Mouse (Mus musculus) kidney, postnatal 25 days (tissue): ENCODE data around the gene Mov10l1.

ENCODE experiments used
- DNase-seq, 2 experiments: peaks; one replicate each; pipeline ENCODE4 v3.0.0; 2021; ENCODE audit warnings: mixed read lengths in 2 of 2

Mov10l1 gene

DNA sequence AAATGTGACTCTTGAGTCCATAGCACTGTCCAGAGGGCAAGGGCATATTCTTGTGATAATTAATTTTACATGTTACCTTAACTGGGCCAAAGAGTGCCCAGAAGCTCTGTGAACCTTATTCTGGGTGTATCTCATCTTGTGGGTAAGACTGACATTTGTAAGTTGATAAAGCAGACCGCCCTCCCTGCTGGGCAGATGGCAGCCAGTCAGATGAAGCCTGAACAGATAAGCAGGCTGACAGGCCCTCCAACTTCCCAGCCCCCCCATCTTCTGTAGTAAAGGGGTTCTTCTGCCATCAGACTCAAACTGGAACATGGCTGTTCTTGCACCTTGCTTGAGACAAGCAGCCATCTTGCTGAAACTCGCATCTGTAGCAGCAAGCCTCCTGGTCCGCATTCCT is 34.0 kb downstream of the Mov10l1 start:
- no peak for DNase-seq

- DNase-seq: no peak
Observed at GRCm38 (mm10) chr15:89020085-89020484, 37.4 kb downstream of the Mov10l1 start.

DNA sequence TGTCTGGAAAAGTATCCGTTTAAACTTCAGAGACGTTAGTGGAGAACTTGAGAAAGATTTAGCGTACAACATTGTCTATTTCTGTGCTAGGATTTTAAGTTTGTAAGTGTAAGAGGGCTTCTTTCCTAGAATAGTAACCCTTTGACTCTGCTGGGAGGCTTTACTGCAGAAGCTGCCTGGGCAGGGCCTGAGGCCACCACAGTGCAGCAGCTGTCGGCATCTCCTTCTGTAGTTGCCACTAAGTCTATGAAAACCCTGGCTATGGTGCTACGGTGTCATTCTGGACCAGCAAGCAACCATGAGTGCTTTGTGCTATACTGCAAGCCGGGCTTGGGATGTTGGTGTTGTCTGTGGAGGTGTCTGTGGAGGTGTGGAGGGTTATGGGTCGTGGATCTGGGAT is 37.8 kb downstream of the Mov10l1 start:
- no peak for DNase-seq

DNA sequence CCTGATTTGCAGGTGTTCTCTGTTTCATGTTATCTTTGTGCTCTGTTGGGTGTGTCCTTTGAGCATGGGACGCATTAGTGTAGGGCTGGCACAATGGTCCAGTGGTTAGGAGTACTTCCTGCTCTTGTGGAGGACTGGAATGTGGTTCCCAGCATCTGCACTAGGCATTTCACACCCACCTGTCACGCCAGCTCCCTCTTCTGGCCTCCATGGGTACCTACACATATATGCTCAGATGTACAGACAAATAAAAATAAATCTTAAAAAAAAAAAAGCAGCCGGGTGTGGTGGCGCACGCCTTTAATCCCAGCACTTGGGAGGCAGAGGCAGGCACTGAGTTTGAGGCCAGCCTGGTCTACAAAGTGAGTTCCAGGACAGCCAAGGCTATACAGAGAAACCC is 61.7 kb downstream of the Mov10l1 start:
- peak in 1 of 2 experiments; percentile 15 for DNase-seq

GRCm38 (mm10) chr15:89046356-89046755 is 63.6 kb downstream of the Mov10l1 start:
- DNase-seq: no peak

DNA sequence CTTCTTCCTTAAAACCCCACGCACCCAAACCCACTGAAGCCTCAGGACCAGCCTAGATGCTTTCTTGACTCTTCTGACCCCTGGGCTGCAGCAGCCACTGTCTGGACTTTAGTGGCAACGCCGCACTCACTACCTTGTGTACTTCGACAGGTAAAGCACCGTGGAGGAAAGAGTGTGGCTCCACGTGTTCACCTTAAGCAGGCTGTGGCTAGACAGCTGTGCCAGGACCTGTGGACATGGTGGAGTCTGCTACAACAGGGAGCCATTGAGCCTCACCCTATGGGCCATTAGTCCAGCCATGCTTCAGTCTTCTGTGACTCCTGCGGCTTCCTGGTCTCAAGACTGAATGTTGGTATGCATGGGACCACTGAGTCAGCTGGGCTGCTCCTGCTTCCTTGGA is 72.0 kb downstream of the Mov10l1 start:
- DNase-seq: peak in 1 of 2 experiments; percentile 32

DNA sequence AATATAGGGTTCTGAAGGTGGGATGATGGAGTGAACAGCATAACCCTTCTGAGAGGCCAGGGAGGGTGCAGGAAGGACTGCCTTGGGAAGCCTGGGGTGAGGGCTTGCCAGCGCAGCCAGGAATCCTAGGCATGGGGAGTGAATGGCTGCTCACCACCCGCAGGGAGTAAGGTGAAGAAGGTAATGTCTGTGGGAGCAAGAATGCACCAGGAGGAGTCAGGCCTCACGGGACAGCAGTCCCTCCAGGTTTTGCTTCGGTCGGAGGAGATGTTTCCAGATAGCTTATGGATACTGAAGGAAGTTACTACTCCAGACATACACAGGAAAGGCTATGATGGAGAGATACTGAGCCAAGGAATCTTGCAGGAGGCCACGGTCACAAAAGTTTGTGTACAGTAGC is 76.0 kb downstream of the Mov10l1 start:
- DNase-seq: peak in 1 of 2 experiments; percentile 10

GRCm38 (mm10) chr15:89059161-89059931 is 76.6 kb downstream of the Mov10l1 start, which contains the start of gene Panx2:
Gene Panx2, plus strand, starts transcription at chr15:89059734.
- peak in 1 of 2 experiments; percentile 38 for DNase-seq

GRCm38 (mm10) chr15:89060032-89060681 is 77.4 kb downstream of the Mov10l1 start:
- peak in 1 of 2 experiments; percentile 45 for DNase-seq

DNA sequence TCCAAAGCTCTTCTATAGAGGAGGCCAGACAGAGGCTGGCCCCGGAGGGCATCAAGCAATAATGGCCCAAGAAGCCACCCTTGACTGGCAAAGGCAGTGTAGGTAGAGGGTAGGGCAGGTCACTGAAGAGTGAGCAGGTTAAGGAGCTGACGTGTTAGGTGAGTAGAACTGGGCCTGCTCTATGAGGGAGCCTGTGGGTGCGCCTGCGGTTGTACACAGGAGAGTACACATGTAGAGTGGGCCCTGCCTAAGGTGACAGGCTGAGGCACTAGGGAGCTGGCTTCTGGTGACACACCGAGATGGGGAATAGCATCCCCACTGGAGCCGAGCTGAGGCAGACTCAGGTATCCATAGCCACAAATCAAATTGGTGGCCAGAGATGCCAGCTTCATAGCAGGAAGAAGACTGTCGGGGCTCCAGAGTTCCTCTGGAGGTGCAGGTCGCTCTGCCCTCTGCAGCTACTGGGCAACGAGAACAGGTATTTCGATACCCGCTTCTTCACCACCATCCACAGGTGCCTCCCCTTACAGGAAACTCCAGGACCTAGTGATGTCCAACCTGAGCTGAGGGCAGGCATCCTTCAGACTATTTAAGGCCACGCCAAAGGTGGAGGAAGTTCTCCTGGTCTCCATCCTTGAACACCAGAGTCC is 78.2 kb downstream of the Mov10l1 start:
- DNase-seq: peak in 1 of 2 experiments; percentile 17

- DNase-seq: peak in 1 of 2 experiments; percentile 24
Observed at GRCm38 (mm10) chr15:89061761-89062517, 79.2 kb downstream of the Mov10l1 start.

- DNase-seq: peak in 1 of 2 experiments; percentile 15
Observed at GRCm38 (mm10) chr15:89062518-89062910, 79.8 kb downstream of the Mov10l1 start.

DNA sequence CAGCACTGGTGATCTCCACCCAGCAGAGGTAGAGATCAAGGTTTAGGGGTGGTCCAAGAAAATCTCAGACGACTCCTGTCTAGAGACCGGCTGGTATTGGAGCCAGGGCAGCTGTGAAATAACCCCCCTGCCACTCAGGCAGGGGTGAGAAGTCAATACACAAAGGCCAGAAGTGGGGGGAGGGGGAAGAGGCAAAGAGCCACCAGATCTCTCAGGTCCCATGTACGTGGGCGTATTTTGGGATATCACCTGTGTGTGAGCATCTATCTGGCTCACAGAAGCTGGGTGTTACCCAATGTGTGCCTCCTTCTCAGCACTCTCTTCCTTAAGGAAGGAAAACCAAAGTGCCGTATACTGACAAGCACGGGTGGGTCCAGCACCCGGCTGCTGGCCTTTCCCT is 80.3 kb downstream of the Mov10l1 start:
- peak in 1 of 2 experiments; percentile 21 for DNase-seq

GRCm38 (mm10) chr15:89063536-89063935 is 80.8 kb downstream of the Mov10l1 start:
- DNase-seq: peak in 1 of 2 experiments; percentile 25

DNA sequence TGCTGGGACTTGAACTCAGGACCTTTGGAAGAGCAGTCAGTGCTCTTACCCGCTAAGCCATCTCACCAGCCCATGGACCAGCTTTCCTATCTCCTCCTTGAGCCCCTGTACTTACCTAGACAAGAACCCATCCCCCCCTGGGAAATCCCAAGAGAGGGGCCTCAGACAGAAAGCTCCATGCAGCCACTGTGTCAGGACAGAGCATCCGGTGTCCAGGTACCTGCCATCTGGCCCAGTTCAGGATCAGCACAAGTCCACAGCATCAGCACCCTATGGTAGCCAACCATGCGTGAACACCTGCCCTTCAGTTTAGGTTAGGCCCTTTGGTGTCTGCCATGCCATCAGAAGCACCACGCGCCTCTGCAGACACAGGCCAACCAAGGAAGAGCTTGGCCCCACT is 82.2 kb downstream of the Mov10l1 start:
- peak in 1 of 2 experiments; percentile 28 for DNase-seq

DNA sequence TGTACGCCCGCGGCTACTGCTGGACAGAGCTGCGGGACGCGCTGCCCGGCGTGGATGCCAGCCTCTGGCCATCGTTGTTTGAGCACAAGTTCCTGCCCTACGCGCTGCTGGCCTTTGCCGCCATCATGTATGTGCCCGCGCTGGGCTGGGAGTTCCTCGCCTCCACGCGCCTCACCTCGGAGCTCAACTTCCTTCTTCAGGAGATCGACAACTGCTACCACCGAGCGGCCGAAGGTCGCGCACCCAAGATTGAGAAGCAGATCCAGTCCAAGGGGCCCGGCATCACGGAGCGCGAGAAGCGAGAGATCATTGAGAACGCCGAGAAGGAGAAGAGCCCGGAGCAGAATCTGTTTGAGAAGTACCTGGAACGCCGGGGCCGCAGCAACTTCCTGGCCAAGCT is 84.9 kb downstream of the Mov10l1 start:
- DNase-seq: peak in 1 of 2 experiments; percentile 37

DNA sequence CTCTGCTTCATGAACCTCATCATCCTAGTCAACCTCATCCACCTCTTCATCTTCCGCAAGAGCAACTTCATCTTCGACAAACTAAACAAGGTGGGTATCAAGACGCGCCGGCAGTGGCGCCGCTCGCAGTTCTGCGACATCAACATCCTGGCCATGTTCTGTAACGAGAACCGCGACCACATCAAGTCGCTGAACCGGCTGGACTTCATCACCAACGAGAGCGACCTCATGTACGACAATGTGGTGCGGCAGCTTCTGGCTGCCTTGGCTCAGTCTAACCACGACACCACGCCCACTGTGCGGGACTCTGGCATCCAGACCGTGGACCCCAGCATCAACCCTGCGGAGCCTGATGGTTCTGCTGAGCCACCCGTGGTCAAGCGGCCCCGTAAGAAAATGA is 85.5 kb downstream of the Mov10l1 start:
- DNase-seq: no peak

- no peak for DNase-seq
Observed at GRCm38 (mm10) chr15:89069336-89069840, 86.7 kb downstream of the Mov10l1 start.

DNA sequence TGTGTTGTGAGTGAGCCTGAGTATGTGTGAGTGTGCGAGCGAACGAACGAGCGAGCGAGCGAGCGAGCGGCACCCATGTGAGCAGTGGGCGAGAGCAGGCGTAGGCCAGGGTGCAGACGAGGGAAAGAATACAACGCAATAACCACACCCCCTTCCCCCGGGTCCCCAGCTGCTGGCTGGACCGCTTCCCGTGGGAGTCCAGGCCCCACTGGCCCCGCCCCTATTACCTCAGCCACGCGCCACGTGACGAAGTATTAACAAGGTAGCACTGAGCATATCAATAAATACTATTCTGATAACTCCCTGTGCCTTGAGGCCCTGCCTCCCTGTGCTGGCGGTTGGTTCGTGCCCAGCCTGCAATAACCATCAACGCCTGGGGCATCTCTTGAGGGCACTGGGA is 87.9 kb downstream of the Mov10l1 start:
- DNase-seq: peak in 1 of 2 experiments; percentile 29

DNA sequence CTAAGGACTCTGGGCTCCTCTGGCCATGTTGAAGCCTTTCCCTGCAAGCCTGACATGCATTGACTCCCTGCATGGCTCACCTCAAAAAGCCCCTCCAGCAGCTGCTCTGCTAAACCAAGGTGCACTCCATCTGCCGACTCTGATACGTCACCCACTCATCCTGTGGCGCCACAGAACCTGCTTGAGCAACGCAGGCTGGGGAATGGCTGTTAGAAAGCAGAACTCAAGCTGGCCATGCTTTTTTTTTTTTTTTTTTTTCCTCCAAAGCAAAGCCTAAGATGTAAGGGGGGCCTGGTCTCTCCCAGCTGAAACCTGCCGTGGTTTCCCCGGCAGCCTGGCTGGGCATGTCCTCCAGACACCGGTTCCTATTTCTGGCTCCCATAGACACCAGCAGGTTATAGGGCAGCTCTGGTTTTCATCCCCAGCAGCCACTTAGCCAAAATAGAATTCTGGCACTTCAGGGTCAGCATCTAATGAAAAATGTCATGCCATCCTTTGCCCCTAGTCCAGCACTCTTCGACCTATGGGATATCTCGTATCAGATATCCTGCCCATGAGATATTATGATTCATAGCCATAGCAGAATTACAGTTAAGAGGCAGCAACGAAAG is 91.4 kb downstream of the Mov10l1 start:
- no peak for DNase-seq

GRCm38 (mm10) chr15:89074613-89075477 is 92.1 kb downstream of the Mov10l1 start, which contains the start of gene Trabd:
Gene Trabd, plus strand, starts transcription at chr15:89075124.
- DNase-seq: peak in 1 of 2 experiments; percentile 23
